Mouse (Mus musculus): Measurements from ENCODE around the gene Tox2.

DNA sequence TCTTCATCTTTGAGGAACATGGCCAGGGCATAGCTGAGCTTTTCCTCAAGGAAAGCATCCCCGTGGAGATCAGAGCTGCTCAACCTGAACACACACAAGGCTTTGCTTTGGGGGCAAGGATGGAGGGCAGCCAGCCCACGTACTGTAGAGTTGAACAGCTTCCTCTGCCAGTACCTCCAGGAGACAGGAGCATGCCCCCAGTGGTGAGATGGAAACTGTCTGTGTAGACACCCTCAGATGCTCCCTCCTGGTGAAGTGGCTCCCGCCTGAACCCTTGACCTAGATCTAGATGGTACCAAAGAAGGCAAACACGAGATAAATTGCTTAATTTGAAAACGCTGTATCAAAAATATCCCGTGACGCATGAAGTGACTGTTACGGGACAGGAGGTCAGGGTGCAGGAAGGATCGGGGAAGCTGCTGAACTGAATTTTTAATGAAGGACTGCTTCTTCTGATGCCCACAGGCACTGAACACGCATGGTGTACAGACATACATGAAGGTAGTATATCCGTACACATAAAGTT, 107.3 kb downstream of the Tox2 start:
- TF ChIP-seq CTCF (IDR thresholded peaks at IDR 0.05) (peak; percentile 35), EP300 (IDR thresholded peaks at IDR 0.05) (no peak)

All from lung, postnatal 0 days (tissue).